Mouse (Mus musculus) erythroblast, embryonic 14.5 days (primary cell): ENCODE measurements around the gene Dhx58. TPM values are rescaled to one million over a fixed set of nuclear protein-coding genes. Genes with fewer than 3 reads are reported as not detected.

ENCODE experiments used
- H3K27me3 ChIP-seq: 2 replicates; pipeline ENCODE4 v1.6.1; 2012; ENCODE audit warnings: inconsistent platforms; ENCODE audit not compliant: control insufficient read depth
- H3K36me3 ChIP-seq: 2 replicates; pipeline ENCODE4 v1.6.1; 2012; ENCODE audit warnings: mild to moderate bottlenecking, inconsistent platforms; ENCODE audit not compliant: control insufficient read depth
- H3K4me1 ChIP-seq: 2 replicates; pipeline ENCODE4 v1.6.1; 2012; ENCODE audit warnings: inconsistent platforms; ENCODE audit not compliant: control insufficient read depth
- H3K4me3 ChIP-seq: replicated peaks from 2 replicates; pipeline ENCODE3; 2012; ENCODE audit warnings: moderate library complexity, mild to moderate bottlenecking, inconsistent platforms
- H3K9me3 ChIP-seq: 2 replicates; pipeline ENCODE4 v1.6.1; 2012; ENCODE audit warnings: low read length, inconsistent platforms, mixed read lengths; ENCODE audit not compliant: control insufficient read depth
- GATA1 ChIP-seq: IDR thresholded peaks from 2 replicates; pipeline ENCODE4 v1.6.1; 2012; ENCODE audit warnings: low read length, inconsistent platforms, mixed read lengths
- TAL1 ChIP-seq: IDR thresholded peaks from 3 replicates; pipeline ENCODE4 v1.6.1; 2012; ENCODE audit warnings: low read length, inconsistent platforms, mixed read lengths
- polyA plus RNA-seq: library from polyadenylated mRNA; stranded (reverse); fragments of >175 nt; gene quantifications from 2 replicates; pipeline ENCODE4 v1.2.3, GENCODE M21; 2012

The Dhx58 gene
- polyA plus RNA-seq, 1 experiment: 0.20 TPM

DNA sequence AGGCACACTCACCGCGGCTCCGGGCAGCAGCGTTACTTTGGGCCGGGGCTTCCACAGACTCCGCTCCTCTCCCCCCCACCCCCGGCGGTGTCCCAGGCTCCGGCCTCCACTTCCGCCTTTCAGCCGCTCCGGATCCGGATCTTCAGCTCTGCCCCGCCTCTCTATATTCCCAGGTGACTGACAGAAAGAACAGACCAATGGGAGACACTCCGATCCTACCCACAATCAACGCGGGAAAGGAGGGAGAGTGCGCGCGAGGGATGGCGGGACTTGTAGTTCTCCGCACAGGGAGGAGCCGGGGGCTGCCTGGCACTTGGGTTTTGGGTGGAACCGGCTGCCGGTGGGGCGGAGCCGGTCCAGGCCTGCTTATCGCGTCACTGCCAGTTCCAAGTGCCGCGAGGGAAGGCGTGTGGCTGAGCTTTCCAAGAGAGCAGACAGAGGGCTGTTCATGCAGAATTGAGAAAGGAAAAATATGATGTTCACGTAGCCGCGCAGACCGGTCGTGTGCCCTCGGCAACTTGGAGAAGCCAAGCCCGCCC lies 34.1 kb upstream of the Dhx58 start, which contains the start of gene Rab5c:
TSS of gene Rab5c (minus strand) at position 150 of the 539 bp plus-strand sequence.
- peak; percentile 33; the same call in 1 of the 3 replicates for TF ChIP-seq TAL1
- TF ChIP-seq GATA1: 0 out of 2 replicates have a peak, but pooled peaks have one; percentile 45
- Histone ChIP-seq H3K36me3 (peaks cover 36% of the 10 kb centered on the region), H3K9me3 (no peaks in the 10 kb centered on the region), H3K4me3 (peak within 1 kb of the TSS; percentile 100), H3K4me1 (peaks cover 72% of the 10 kb centered on the region), H3K27me3 (no peaks in the 10 kb centered on the region)

DNA sequence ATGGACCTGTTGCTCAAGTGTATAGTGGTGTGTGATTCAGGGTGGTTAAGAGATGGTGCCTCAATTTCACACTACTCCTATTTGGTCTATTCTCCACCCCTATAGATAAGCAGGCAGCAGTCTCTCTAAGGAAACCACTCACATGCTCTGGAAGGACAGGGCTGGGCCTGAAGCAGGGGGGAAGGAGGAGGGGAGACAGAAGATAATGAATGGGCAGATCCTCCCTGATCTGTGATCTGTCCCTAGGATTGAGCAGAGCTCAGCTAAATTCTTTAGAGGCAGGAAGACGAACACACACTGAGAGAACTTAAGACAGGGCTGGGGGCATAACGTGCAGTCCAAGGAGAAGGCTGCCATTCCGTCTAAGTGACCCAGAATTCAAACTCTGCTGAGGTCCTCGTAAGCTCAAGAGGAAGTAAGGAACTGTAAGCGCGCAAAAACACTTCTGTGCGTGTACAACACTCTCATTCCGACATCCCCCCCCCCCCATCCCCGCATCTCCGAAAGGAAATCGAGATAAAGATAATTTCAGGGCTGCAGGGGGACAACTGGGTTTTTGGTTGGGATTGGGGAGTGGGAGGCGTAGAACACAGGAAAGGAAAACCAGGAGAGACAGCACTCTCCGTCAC lies 33.1 kb upstream of the Dhx58 start:
- TF ChIP-seq GATA1: peak; percentile 80
- no peak for TF ChIP-seq TAL1
- H3K27me3 ChIP-seq: no peaks in the 10 kb centered on the region
- peaks cover 45% of the 10 kb centered on the region for H3K36me3 ChIP-seq
- peaks cover 76% of the 10 kb centered on the region for H3K4me1 ChIP-seq
- peak overlapping the region; percentile 100 for H3K4me3 ChIP-seq
- no peaks in the 10 kb centered on the region for H3K9me3 ChIP-seq

DNA sequence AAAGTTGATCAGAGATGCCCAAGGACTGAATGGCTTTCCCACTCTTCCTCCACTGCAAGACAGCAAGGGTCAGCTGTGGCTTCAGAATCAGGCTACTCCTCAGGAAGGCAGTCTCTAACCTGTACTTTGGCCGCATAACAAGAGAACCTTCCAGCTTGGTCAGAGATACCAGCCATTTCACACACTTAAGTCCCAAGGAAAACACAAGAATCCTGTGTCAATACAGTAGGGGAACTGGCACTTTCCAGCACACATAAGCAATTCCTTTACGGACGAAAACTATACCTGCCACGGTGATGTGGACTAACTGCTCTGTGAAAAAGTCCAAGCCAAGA lies 32.6 kb upstream of the Dhx58 start:
- Histone ChIP-seq H3K36me3 (peaks cover 50% of the 10 kb centered on the region), H3K4me1 (peaks cover 81% of the 10 kb centered on the region), H3K4me3 (peak overlapping the region; percentile 100), H3K27me3 (no peaks in the 10 kb centered on the region), H3K9me3 (no peaks in the 10 kb centered on the region)
- TF ChIP-seq GATA1 (no peak), TAL1 (no peak)

DNA sequence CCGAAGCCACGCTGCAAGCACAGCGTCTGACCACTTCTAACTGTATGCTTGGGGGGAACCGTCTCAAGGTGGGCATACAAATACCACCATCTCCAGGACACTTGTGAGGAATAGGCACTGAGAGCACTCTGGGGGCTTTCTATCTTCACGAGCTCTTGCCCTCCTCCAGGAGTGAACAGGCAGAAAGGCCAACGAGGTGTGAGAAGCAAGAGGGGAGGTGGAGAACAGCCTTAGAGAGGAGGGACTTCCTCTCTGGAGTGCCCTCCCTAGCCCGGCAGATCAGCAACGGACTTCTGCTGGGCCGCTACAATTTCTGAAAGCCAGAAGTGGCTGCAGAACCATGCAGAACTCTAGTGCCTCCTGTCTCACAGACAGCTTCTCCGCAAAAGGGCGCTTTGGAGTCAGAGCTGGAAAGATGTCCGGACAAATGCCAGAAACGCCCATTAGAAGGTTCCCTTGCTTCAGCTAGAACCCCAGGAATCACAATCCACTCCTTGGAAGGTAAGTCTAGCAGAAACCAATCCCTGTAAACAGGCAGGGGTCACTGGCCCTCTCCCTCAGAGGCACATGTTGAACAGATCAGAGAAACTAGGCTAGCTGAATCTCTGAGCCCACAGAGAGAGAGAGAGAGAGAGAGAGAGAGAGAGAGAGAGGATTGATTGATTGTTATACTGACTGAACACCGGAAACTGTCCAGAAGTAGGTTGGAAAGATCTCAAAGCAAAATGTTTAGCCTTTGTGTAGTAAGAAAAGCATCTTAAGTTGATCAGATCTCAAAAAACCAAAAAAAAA lies 32.1 kb upstream of the Dhx58 start:
- no peaks in the 10 kb centered on the region for H3K27me3 ChIP-seq
- peaks cover 56% of the 10 kb centered on the region for H3K36me3 ChIP-seq
- peak overlapping the region; percentile 100 for H3K4me3 ChIP-seq
- TF ChIP-seq GATA1 (no peak), TAL1 (no peak)
- H3K4me1 ChIP-seq: peaks cover 80% of the 10 kb centered on the region
- no peaks in the 10 kb centered on the region for H3K9me3 ChIP-seq

DNA sequence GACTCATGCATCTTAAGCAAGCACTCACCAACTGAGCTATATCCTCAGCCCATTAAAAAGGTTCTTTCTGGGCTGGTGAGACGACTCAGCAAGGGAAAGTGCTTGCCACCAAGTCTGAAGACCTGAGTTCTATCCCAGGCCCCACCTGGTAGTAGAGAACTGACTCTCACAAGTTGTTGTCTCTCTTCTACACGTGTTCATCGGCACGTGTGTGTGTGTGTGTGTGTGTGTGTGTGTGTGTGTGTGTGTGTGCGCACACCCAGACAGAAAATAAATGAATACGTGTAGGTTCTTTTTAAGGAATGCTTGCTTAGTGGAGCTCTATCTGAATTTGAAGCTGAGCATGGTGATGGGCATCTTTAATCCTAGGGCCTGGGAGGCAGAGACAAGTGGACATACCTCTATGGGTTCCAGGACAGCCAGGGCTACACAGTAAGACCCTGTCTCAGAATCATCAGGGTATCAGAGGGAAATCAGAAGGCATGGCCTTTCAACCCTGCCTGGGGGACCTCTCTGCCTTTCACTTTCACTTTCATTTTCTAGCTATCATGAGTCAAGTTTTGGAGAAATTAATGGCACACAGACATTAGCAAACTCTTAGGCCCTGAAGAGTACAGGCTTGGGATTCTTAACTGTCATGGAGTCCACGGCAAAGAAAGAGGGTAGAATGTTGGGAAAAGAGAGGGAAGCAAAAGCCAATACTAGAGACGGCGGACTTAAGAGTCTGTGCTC lies 31.2 kb upstream of the Dhx58 start:
- H3K4me3 ChIP-seq: peak overlapping the region; percentile 100
- no peaks in the 10 kb centered on the region for H3K9me3 ChIP-seq
- H3K36me3 ChIP-seq: peaks cover 64% of the 10 kb centered on the region
- peaks cover 83% of the 10 kb centered on the region for H3K4me1 ChIP-seq
- no peak for TF ChIP-seq TAL1
- TF ChIP-seq GATA1: no peak
- no peaks in the 10 kb centered on the region for H3K27me3 ChIP-seq

DNA sequence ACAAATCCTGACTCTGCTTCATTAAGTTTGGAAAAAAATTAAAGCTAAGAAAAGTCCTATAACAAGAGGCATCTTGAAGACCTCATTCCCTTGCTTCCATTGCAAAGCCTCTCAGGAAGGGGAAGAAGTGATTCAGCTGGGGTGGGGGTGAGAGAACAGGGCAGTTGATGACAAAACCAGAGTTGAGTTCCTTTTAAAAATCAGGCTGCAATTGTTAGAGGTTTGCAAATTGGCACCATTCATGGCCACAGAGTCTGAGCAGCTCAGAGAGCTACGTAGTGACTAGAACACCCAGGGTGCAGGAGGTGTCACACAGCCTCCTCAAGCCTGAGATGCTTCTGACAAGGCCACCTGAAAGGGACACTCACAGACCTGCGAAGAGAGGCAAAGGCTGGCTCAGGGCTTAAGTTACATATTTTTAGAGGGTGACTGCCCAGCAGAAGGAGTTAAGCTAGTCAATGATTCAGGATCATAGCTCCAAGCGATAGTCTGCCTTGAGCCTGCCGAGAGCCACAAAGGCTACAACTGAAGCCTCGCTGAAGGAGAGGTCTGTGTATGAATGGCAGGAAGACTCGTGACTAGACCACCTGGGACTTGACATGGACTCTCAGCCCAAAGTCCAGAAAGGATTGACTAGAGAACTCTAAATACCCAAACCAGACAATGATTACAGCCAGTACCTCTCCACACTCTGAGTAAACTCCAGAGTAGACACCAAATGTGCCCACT lies 26.6 kb upstream of the Dhx58 start:
- H3K27me3 ChIP-seq: no peaks in the 10 kb centered on the region
- TF ChIP-seq GATA1: no peak
- no peak for TF ChIP-seq TAL1
- peaks cover 94% of the 10 kb centered on the region for H3K36me3 ChIP-seq
- peaks cover 58% of the 10 kb centered on the region for H3K4me1 ChIP-seq
- H3K9me3 ChIP-seq: no peaks in the 10 kb centered on the region
- no peak overlapping the region for H3K4me3 ChIP-seq

DNA sequence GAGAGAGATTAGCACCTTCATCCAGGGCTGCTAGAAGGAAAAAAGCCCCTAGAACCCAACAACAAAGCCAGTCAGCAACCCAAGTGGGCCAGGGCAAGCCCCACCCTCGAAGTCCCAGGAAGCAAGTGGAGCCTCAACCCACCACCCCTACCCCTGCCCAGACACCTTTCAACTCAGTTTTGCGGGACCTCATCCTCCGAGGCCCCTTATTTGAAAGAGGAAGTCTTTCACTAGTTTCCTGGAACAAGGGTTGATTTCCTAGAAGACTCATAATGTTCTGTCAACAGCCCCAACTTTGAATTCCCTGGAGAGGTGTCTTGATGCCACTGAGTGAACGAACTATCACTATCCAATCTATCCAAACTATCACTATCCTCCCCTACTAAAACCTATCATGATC lies 25.9 kb upstream of the Dhx58 start:
- Histone ChIP-seq H3K4me3 (no peak overlapping the region), H3K9me3 (no peaks in the 10 kb centered on the region), H3K27me3 (no peaks in the 10 kb centered on the region), H3K4me1 (peaks cover 58% of the 10 kb centered on the region), H3K36me3 (peaks cover 94% of the 10 kb centered on the region)
- TF ChIP-seq GATA1 (no peak), TAL1 (no peak)

DNA sequence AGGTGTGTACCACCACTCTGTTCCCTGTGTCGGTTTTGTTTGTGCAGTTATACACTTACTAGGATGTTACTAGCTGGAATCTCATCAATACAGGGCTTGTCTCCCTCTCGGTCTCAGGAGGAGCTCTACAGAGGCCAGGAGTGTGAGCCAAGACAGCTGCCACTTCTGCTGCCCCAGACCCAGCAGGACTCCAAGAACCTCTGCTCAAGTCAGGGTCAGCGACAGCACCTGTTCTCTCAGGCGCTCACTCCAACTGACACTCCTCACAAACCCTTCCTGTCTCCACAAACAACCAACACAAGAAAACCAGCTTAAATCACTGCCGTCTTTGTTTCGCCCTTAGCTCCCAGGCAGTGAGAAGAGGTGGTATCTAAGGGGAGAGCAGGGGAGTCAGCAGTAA lies 24.5 kb upstream of the Dhx58 start:
- Histone ChIP-seq H3K27me3 (no peaks in the 10 kb centered on the region), H3K36me3 (peaks cover 95% of the 10 kb centered on the region), H3K4me1 (peaks cover 57% of the 10 kb centered on the region), H3K9me3 (no peaks in the 10 kb centered on the region), H3K4me3 (no peak overlapping the region)
- no peak for TF ChIP-seq TAL1
- no peak for TF ChIP-seq GATA1
